9 mouse cellular contexts compared by ENCODE assay signal in genomic region chr5:100055866-100056369, GRCm38 (mm10).
"Had no signal": no experiment of that assay in that cellular context is flagged by ENCODE, and none has a peak within 500 bp of the region (broad histone marks: within the 10 kb centered on the region; RNA-seq: fewer than 3 reads in every experiment).

No protein-coding gene starts in this region.

- H3K4me3 ChIP-seq: kidney, embryonic 15.5 days; limb, embryonic 15.5 days; liver, embryonic 15.5 days; lung, embryonic 15.5 days; midbrain, embryonic 13.5 days had no signal

- DNase-seq: layer of hippocampus, adult 9-11 months; layer of hippocampus, postnatal 36 days; right cerebral cortex, postnatal 14 days; thymus, postnatal 4 days had no signal

- H3K9me3 ChIP-seq: kidney, embryonic 15.5 days; limb, embryonic 15.5 days; liver, embryonic 15.5 days; lung, embryonic 15.5 days; midbrain, embryonic 13.5 days had no signal

- H3K9ac ChIP-seq: kidney, embryonic 15.5 days; limb, embryonic 15.5 days; liver, embryonic 15.5 days; lung, embryonic 15.5 days; midbrain, embryonic 13.5 days had no signal

- H3K27me3 ChIP-seq: kidney, embryonic 15.5 days; limb, embryonic 15.5 days; liver, embryonic 15.5 days; lung, embryonic 15.5 days; midbrain, embryonic 13.5 days had no signal

- H3K27ac ChIP-seq: kidney, embryonic 15.5 days; limb, embryonic 15.5 days; liver, embryonic 15.5 days; lung, embryonic 15.5 days; midbrain, embryonic 13.5 days had no signal

- H3K4me2 ChIP-seq: kidney, embryonic 15.5 days; limb, embryonic 15.5 days; lung, embryonic 15.5 days; midbrain, embryonic 13.5 days had no signal
